Mouse (Mus musculus): ENCODE results near the gene Twsg1. TPM values are rescaled to one million over a fixed set of nuclear protein-coding genes. Genes with fewer than 3 reads are reported as not detected.
A peak's percentile ranks its signal among the peaks of the same experiment; 100 is the strongest.

Gene Twsg1
- polyA plus RNA-seq, 1 experiment from 2014 or later: 87.4 TPM

DNA sequence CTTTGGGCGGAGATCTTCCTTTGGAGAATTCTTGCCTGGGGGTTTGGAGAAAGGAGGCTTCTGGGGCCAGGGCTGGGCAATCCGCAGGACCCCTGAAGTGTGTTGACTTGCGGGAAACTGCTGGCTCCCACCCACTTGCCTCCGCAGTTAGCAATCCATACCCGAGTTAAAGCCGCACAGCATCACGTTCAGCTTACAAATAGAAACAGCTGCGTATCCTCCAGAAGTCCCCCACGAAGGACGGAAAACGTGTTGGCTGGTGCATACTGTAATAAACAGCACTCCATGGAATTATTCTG lies 65.7 kb downstream of the Twsg1 start:
- Histone ChIP-seq H3K4me3 (peak overlapping the region; percentile 74), H3K4me2 (peak overlapping the region; percentile 96), H3K4me1 (peaks cover 44% of the 10 kb centered on the region), H3K9me3 (no peaks in the 10 kb centered on the region), H3K9ac (peak overlapping the region; percentile 90), H3K36me3 (no peaks in the 10 kb centered on the region), H3K27me3 (replicated peaks) (no peaks in the 10 kb centered on the region), H3K27ac (replicated peaks) (peak overlapping the region; percentile 99)
- WGBS: 0% methylated on average over 11 of the region's 11 CpGs
- no peak for ATAC-seq (ENCODE audit: extremely low read depth, insufficient number of reproducible peaks, low FRiP score, low TSS enrichment)

- H3K4me2 ChIP-seq: peak overlapping the region; percentile 96
- no peaks in the 10 kb centered on the region for H3K36me3 ChIP-seq
- no peaks in the 10 kb centered on the region for H3K27me3 ChIP-seq (replicated peaks)
- peaks cover 44% of the 10 kb centered on the region for H3K4me1 ChIP-seq
- H3K9me3 ChIP-seq: no peaks in the 10 kb centered on the region
- peak overlapping the region; percentile 74 for H3K4me3 ChIP-seq
- peak overlapping the region; percentile 90 for H3K9ac ChIP-seq
- H3K27ac ChIP-seq (replicated peaks): peak overlapping the region; percentile 99
- ATAC-seq (ENCODE audit: extremely low read depth, insufficient number of reproducible peaks, low FRiP score, low TSS enrichment): peak; percentile 96
- WGBS: under 1% methylated on average over 66 of the region's 67 CpGs
Observed at GRCm38 (mm10) chr17:65884691-65885397, 66.2 kb downstream of the Twsg1 start.

DNA sequence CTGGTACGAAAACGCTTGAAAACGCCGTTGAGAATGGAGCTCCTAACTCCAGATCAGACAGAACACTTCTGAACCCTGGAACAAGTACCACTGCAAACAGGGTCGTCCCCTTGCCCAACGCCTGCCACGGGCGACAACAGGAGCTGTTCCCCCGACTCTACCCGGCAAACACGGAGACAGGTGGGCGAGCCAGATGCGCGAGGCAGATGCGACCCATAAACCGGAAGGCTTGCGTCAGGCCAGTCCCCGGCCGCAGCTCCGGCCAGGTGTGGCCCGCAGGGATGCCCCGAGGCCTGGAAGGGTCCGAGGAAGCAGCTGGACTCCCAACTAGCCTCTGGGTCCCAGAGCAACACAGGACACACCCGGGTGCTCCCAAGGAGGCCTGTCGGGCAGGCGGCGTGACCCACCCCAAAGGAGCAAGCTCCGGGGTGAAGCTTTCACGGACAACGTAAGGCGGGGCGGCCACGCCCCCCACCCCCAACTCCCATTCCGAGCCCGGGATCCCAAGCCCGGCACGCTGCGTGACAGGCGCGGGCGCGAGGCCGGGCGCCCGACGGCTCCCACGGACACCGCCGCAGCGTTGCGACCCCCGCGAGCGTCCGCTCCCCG lies 66.9 kb downstream of the Twsg1 start:
- Histone ChIP-seq H3K9me3 (no peaks in the 10 kb centered on the region), H3K4me2 (peak overlapping the region; percentile 96), H3K4me3 (peak overlapping the region; percentile 74), H3K36me3 (no peaks in the 10 kb centered on the region), H3K4me1 (peaks cover 44% of the 10 kb centered on the region), H3K27ac (replicated peaks) (peak overlapping the region; percentile 99), H3K27me3 (replicated peaks) (no peaks in the 10 kb centered on the region), H3K9ac (peak overlapping the region; percentile 87)
- WGBS: under 1% methylated on average over 56 of the region's 56 CpGs
- peak; percentile 38 for ATAC-seq (ENCODE audit: extremely low read depth, insufficient number of reproducible peaks, low FRiP score, low TSS enrichment)

- peaks cover 22% of the 10 kb centered on the region for H3K4me1 ChIP-seq
- ATAC-seq (ENCODE audit: extremely low read depth, insufficient number of reproducible peaks, low FRiP score, low TSS enrichment): no peak; the same call in 1 of the 2 replicates
- 73% methylated on average over 6 of the region's 6 CpGs for WGBS
- H3K27ac ChIP-seq (replicated peaks): no peak overlapping the region
- no peak overlapping the region for H3K4me3 ChIP-seq
- no peaks in the 10 kb centered on the region for H3K36me3 ChIP-seq
- no peaks in the 10 kb centered on the region for H3K9me3 ChIP-seq
- H3K9ac ChIP-seq: no peak overlapping the region
- H3K4me2 ChIP-seq: no peak overlapping the region
- no peaks in the 10 kb centered on the region for H3K27me3 ChIP-seq (replicated peaks)
Observed at GRCm38 (mm10) chr17:65877026-65877425, 74.0 kb downstream of the Twsg1 start.

DNA sequence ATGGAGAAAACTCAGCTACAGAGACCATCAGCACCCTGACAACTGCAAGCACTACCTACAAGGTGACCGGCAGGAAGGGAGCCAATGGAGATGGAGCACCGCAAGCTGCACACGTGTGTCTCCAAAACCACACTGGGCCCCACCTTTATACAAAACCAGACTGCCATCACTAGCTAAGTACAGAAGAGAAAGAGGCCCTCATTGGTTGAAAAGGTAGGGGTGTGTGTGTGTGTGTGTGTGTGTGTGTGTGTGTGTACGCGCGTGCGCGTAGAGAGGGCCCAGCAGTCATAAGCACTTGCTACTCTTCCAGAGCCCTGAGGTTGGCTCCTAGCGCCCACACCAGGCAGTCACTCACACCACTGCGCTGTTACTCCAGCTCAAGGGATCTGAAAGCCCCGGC lies 77.2 kb downstream of the Twsg1 start:
- Histone ChIP-seq H3K36me3 (no peaks in the 10 kb centered on the region), H3K4me1 (peaks cover 17% of the 10 kb centered on the region), H3K27ac (replicated peaks) (no peak overlapping the region), H3K4me3 (no peak overlapping the region), H3K9ac (no peak overlapping the region), H3K9me3 (no peaks in the 10 kb centered on the region; the same call in 1 of the 2 replicates), H3K4me2 (no peak overlapping the region), H3K27me3 (replicated peaks) (no peaks in the 10 kb centered on the region)
- ATAC-seq (ENCODE audit: extremely low read depth, insufficient number of reproducible peaks, low FRiP score, low TSS enrichment): no peak
- WGBS: 93% methylated on average over 11 of the region's 11 CpGs

GRCm38 (mm10) chr17:65873156-65873555 lies 77.9 kb downstream of the Twsg1 start:
- no peak for ATAC-seq (ENCODE audit: extremely low read depth, insufficient number of reproducible peaks, low FRiP score, low TSS enrichment)
- H3K9ac ChIP-seq: no peak overlapping the region
- H3K27ac ChIP-seq (replicated peaks): no peak overlapping the region
- no peak overlapping the region for H3K4me3 ChIP-seq
- no peaks in the 10 kb centered on the region; the same call in 1 of the 2 replicates for H3K9me3 ChIP-seq
- H3K4me1 ChIP-seq: peaks cover 17% of the 10 kb centered on the region
- no peaks in the 10 kb centered on the region for H3K36me3 ChIP-seq
- 81% methylated on average over 4 of the region's 4 CpGs for WGBS
- H3K4me2 ChIP-seq: no peak overlapping the region
- H3K27me3 ChIP-seq (replicated peaks): no peaks in the 10 kb centered on the region

- Histone ChIP-seq H3K4me2 (no peak overlapping the region), H3K9me3 (no peaks in the 10 kb centered on the region; the same call in 1 of the 2 replicates), H3K36me3 (0 out of 2 replicates have a peak, but pooled peaks cover under 1% of the 10 kb centered on the region), H3K4me1 (peaks cover 17% of the 10 kb centered on the region), H3K27me3 (replicated peaks) (no peaks in the 10 kb centered on the region), H3K4me3 (no peak overlapping the region), H3K27ac (replicated peaks) (no peak overlapping the region), H3K9ac (no peak overlapping the region)
- ATAC-seq (ENCODE audit: extremely low read depth, insufficient number of reproducible peaks, low FRiP score, low TSS enrichment): no peak
- 50% methylated on average over 6 of the region's 6 CpGs for WGBS
Observed at GRCm38 (mm10) chr17:65872652-65873051, 78.4 kb downstream of the Twsg1 start.

GRCm38 (mm10) chr17:65872051-65872450 lies 79.0 kb downstream of the Twsg1 start:
- Histone ChIP-seq H3K9ac (peak overlapping the region; percentile 40; the same call in 1 of the 2 replicates), H3K36me3 (peaks cover 7% of the 10 kb centered on the region; the same call in 1 of the 2 replicates), H3K4me2 (no peak overlapping the region), H3K27ac (replicated peaks) (0 out of 2 replicates have a peak overlapping the region, but pooled peaks have one; percentile 28), H3K9me3 (no peaks in the 10 kb centered on the region; the same call in 1 of the 2 replicates), H3K4me3 (no peak overlapping the region), H3K4me1 (peaks cover 17% of the 10 kb centered on the region), H3K27me3 (replicated peaks) (no peaks in the 10 kb centered on the region)
- 56% methylated on average over 6 of the region's 6 CpGs for WGBS
- no peak for ATAC-seq (ENCODE audit: extremely low read depth, insufficient number of reproducible peaks, low FRiP score, low TSS enrichment)

Other genes starting within 250 kb of the Twsg1 start
- gene Rab31, start 178.5 kb downstream of the Twsg1 start, polyA plus RNA-seq (2015; fragmentation: Nextera tagmentation; extraction: Ambion mirVana): 23.9 and 27.8 TPM in 2 replicates
- 28.1 and 28.7 TPM in 2 replicates for gene Ppp4r1, start 168.7 kb downstream of the Twsg1 start, polyA plus RNA-seq (2015; fragmentation: Nextera tagmentation; extraction: Ambion mirVana)
- gene Ralbp1, start 65.4 kb downstream of the Twsg1 start, polyA plus RNA-seq (2015; fragmentation: Nextera tagmentation; extraction: Ambion mirVana): 43.9 and 46.6 TPM in 2 replicates
- 15.2 and 16.1 TPM in 2 replicates for gene Ankrd12, start 125.9 kb upstream of the Twsg1 start, polyA plus RNA-seq (2015; fragmentation: Nextera tagmentation; extraction: Ambion mirVana)
- gene Ndufv2, start 150.3 kb upstream of the Twsg1 start, polyA plus RNA-seq (2015; fragmentation: Nextera tagmentation; extraction: Ambion mirVana): 526 and 595 TPM in 2 replicates
- 25.0 and 28.8 TPM in 2 replicates for gene Washc1, start 160.3 kb upstream of the Twsg1 start, polyA plus RNA-seq (2015; fragmentation: Nextera tagmentation; extraction: Ambion mirVana)
- 12.6 and 12.7 TPM in 2 replicates for gene Ddx11, start 172.3 kb upstream of the Twsg1 start, polyA plus RNA-seq (2015; fragmentation: Nextera tagmentation; extraction: Ambion mirVana)